Mouse (Mus musculus) liver, embryonic 13.5 days (tissue): Measurements from ENCODE around the gene Surf2. TPM values are rescaled to one million over a fixed set of nuclear protein-coding genes. Genes with fewer than 3 reads are reported as not detected.

Experiments used
- ATAC-seq: fragments of 200-750 bp; cut with Nextera tagmentation; 2 replicates; pipeline ENCODE4 v1.8.0; 2017; ENCODE audit warnings: low read depth, mild to moderate bottlenecking, moderate number of reproducible peaks, moderate library complexity
- DNase-seq: peaks from one replicate; pipeline ENCODE4 v3.0.0; 2022
- H3K27ac ChIP-seq: fragments of 300-500 bp; sonication (generic); 2 replicates; pipeline ENCODE4 v1.5.1; 2015; ENCODE audit warnings: moderate library complexity, mild to moderate bottlenecking, inconsistent platforms
- H3K27me3 ChIP-seq: fragments of 300-500 bp; sonication (generic); 2 replicates; pipeline ENCODE4 v1.6.1; 2015; ENCODE audit warnings: mild to moderate bottlenecking, inconsistent platforms
- H3K36me3 ChIP-seq: fragments of 300-500 bp; sonication (generic); 2 replicates; pipeline ENCODE4 v1.6.1; 2015; ENCODE audit warnings: mild to moderate bottlenecking, inconsistent platforms
- H3K4me1 ChIP-seq: fragments of 300-500 bp; sonication (generic); replicated peaks from 2 replicates; pipeline ENCODE4 v1.6.1; 2015; ENCODE audit warnings: inconsistent platforms
- H3K4me2 ChIP-seq: fragments of 300-500 bp; sonication (generic); 2 replicates; pipeline ENCODE4 v1.6.1; 2015; ENCODE audit warnings: inconsistent platforms, mild to moderate bottlenecking, moderate library complexity
- H3K4me3 ChIP-seq: fragments of 300-500 bp; sonication (generic); replicated peaks from 2 replicates; pipeline ENCODE4 v1.5.1; 2015; ENCODE audit warnings: mild to moderate bottlenecking, inconsistent platforms
- H3K9ac ChIP-seq: fragments of 300-500 bp; sonication (generic); 2 replicates; pipeline ENCODE4 v1.6.1; 2015; ENCODE audit warnings: mild to moderate bottlenecking, inconsistent platforms
- H3K9me3 ChIP-seq: fragments of 300-500 bp; sonication (generic); replicated peaks from 2 replicates; pipeline ENCODE4 v1.6.1; 2016; ENCODE audit warnings: inconsistent platforms
- WGBS: fragments of 180-500 bp; shearing (Covaris S2); methylation state at CpG from one replicate; pipeline ENCODE4 v1.1.7; 2015; ENCODE audit not compliant: insufficient replicate concordance; 5-methylcytosine and 5-hydroxymethylcytosine counted together
- polyA plus RNA-seq: library from polyadenylated mRNA; unstranded; fragments of >200 nt; fragmentation: Nextera tagmentation; extraction: Ambion mirVana; gene quantifications from 2 replicates; pipeline ENCODE4 v1.2.1, GENCODE M21; 2015

Gene Surf2
- polyA plus RNA-seq, 1 experiment from 2014 or later: 36.6 TPM

- ATAC-seq (peak; percentile 42; the same call in 1 of the 2 replicates), DNase-seq (no peak)
- Histone ChIP-seq H3K27me3 (no peaks in the 10 kb centered on the region), H3K9ac (peak overlapping the region; percentile 89), H3K9me3 (no peaks in the 10 kb centered on the region), H3K27ac (peak overlapping the region; percentile 90), H3K36me3 (peaks cover 77% of the 10 kb centered on the region), H3K4me2 (peak overlapping the region; percentile 97), H3K4me3 (peak overlapping the region; percentile 84), H3K4me1 (peaks cover 70% of the 10 kb centered on the region)
- WGBS: 2% methylated on average over 13 of the region's 13 CpGs
Observed at GRCm38 (mm10) chr2:26916738-26917137, 571 bp downstream of the Surf2 start.

GRCm38 (mm10) chr2:26919684-26920083, 3.5 kb downstream of the Surf2 start:
- Histone ChIP-seq H3K4me2 (no peak overlapping the region), H3K9ac (no peak overlapping the region), H3K27me3 (no peaks in the 10 kb centered on the region), H3K36me3 (peaks cover 77% of the 10 kb centered on the region), H3K27ac (no peak overlapping the region; the same call in 1 of the 2 replicates), H3K4me1 (peaks cover 41% of the 10 kb centered on the region), H3K4me3 (no peak overlapping the region), H3K9me3 (no peaks in the 10 kb centered on the region)
- no peak for DNase-seq
- no peak for ATAC-seq
- WGBS: 83% methylated on average over 3 of the region's 3 CpGs

GRCm38 (mm10) chr2:26920190-26920855, 4.2 kb downstream of the Surf2 start:
- DNase-seq: no peak
- Histone ChIP-seq H3K4me2 (no peak overlapping the region), H3K27ac (no peak overlapping the region), H3K9me3 (no peaks in the 10 kb centered on the region), H3K4me1 (peaks cover 34% of the 10 kb centered on the region), H3K9ac (no peak overlapping the region), H3K27me3 (no peaks in the 10 kb centered on the region), H3K4me3 (no peak overlapping the region), H3K36me3 (peaks cover 82% of the 10 kb centered on the region)
- WGBS: 75% methylated on average over 6 of the region's 6 CpGs
- ATAC-seq: no peak

GRCm38 (mm10) chr2:26921784-26922183, 5.6 kb downstream of the Surf2 start:
- Histone ChIP-seq H3K4me3 (no peak overlapping the region), H3K36me3 (peaks cover 96% of the 10 kb centered on the region), H3K9ac (no peak overlapping the region), H3K4me2 (no peak overlapping the region), H3K9me3 (no peaks in the 10 kb centered on the region), H3K27ac (no peak overlapping the region), H3K4me1 (peaks cover 24% of the 10 kb centered on the region), H3K27me3 (no peaks in the 10 kb centered on the region)
- DNase-seq: no peak
- ATAC-seq: no peak
- 73% methylated on average over 9 of the region's 9 CpGs for WGBS

- Histone ChIP-seq H3K9ac (no peak overlapping the region; the same call in 1 of the 2 replicates), H3K27me3 (no peaks in the 10 kb centered on the region), H3K9me3 (no peaks in the 10 kb centered on the region), H3K4me1 (peaks cover 46% of the 10 kb centered on the region), H3K36me3 (peaks cover 92% of the 10 kb centered on the region), H3K27ac (peak overlapping the region; percentile 21; the same call in 1 of the 2 replicates), H3K4me2 (no peak overlapping the region), H3K4me3 (no peak overlapping the region)
- 78% methylated on average over 6 of the region's 6 CpGs for WGBS
- ATAC-seq (no peak), DNase-seq (no peak)
Observed at GRCm38 (mm10) chr2:26927745-26928476, 11.7 kb downstream of the Surf2 start.

- H3K9ac ChIP-seq: peak overlapping the region; percentile 34
- H3K27ac ChIP-seq: peak overlapping the region; percentile 54
- no peak for ATAC-seq
- peaks cover 67% of the 10 kb centered on the region for H3K36me3 ChIP-seq
- no peaks in the 10 kb centered on the region for H3K9me3 ChIP-seq
- H3K4me1 ChIP-seq: peaks cover 64% of the 10 kb centered on the region
- no peak overlapping the region for H3K4me3 ChIP-seq
- peak overlapping the region; percentile 94; the same call in 1 of the 2 replicates for H3K4me2 ChIP-seq
- WGBS: 23% methylated on average over 1 of the region's 1 CpGs
- DNase-seq: peak; percentile 69
- no peaks in the 10 kb centered on the region for H3K27me3 ChIP-seq
Observed at GRCm38 (mm10) chr2:26930390-26930789, 14.2 kb downstream of the Surf2 start.

GRCm38 (mm10) chr2:26932473-26933303, 16.5 kb downstream of the Surf2 start:
- H3K9ac ChIP-seq: peak overlapping the region; percentile 99
- H3K9me3 ChIP-seq: no peaks in the 10 kb centered on the region
- H3K36me3 ChIP-seq: peaks cover 44% of the 10 kb centered on the region
- peak; percentile 23; the same call in 1 of the 2 replicates for ATAC-seq
- peaks cover 66% of the 10 kb centered on the region for H3K4me1 ChIP-seq
- H3K27ac ChIP-seq: peak overlapping the region; percentile 89
- no peaks in the 10 kb centered on the region for H3K27me3 ChIP-seq
- under 1% methylated on average over 43 of the region's 49 CpGs for WGBS
- peak; percentile 31 for DNase-seq
- H3K4me2 ChIP-seq: peak overlapping the region; percentile 94
- peak overlapping the region; percentile 97 for H3K4me3 ChIP-seq

GRCm38 (mm10) chr2:26933304-26934055, 17.3 kb downstream of the Surf2 start, which contains the start of the genes Surf4 and Stkld1:
Gene Surf4, minus strand, starts transcription at chr2:26933928.
Gene Stkld1, plus strand, starts transcription at chr2:26934047.
- peaks cover 36% of the 10 kb centered on the region for H3K36me3 ChIP-seq
- peak within 1 kb of the TSS; percentile 97 for H3K4me3 ChIP-seq
- H3K9me3 ChIP-seq: no peaks in the 10 kb centered on the region
- H3K27me3 ChIP-seq: no peaks in the 10 kb centered on the region
- 1% methylated on average over 61 of the region's 70 CpGs for WGBS
- DNase-seq (peak; percentile 92), ATAC-seq (peak; percentile 93)
- H3K27ac ChIP-seq: peak within 1 kb of the TSS; percentile 89
- H3K4me2 ChIP-seq: peak within 1 kb of the TSS; percentile 94
- peak within 1 kb of the TSS; percentile 99 for H3K9ac ChIP-seq
- H3K4me1 ChIP-seq: peaks cover 59% of the 10 kb centered on the region

- H3K4me2 ChIP-seq: no peak overlapping the region
- H3K27ac ChIP-seq: no peak overlapping the region; the same call in 1 of the 2 replicates
- no peak overlapping the region for H3K4me3 ChIP-seq
- H3K9me3 ChIP-seq: no peaks in the 10 kb centered on the region
- no peak for ATAC-seq
- DNase-seq: no peak
- H3K9ac ChIP-seq: no peak overlapping the region
- WGBS: 19% methylated on average over 2 of the region's 2 CpGs
- H3K27me3 ChIP-seq: no peaks in the 10 kb centered on the region
- peaks cover 18% of the 10 kb centered on the region for H3K36me3 ChIP-seq
- peaks cover 45% of the 10 kb centered on the region for H3K4me1 ChIP-seq
Observed at GRCm38 (mm10) chr2:26935286-26935685, 19.1 kb downstream of the Surf2 start.

- Histone ChIP-seq H3K9ac (no peak overlapping the region), H3K4me3 (no peak overlapping the region), H3K27ac (no peak overlapping the region), H3K9me3 (no peaks in the 10 kb centered on the region), H3K27me3 (no peaks in the 10 kb centered on the region), H3K36me3 (peaks cover 7% of the 10 kb centered on the region; the same call in 1 of the 2 replicates), H3K4me2 (no peak overlapping the region), H3K4me1 (peaks cover 33% of the 10 kb centered on the region)
- 8% methylated on average over 1 of the region's 1 CpGs for WGBS
- ATAC-seq (no peak), DNase-seq (no peak)
Observed at GRCm38 (mm10) chr2:26936425-26936824, 20.3 kb downstream of the Surf2 start.
